Mouse (Mus musculus) adrenal gland, postnatal 25 days (tissue): ENCODE measurements at regions not wholly inside any gene's neighbourhood (a gene's known extent, or its start where the extent isn't known, plus 50 kb on each side); places are given as distances from the start of the nearest gene placed in this dataset.
A peak's percentile ranks its signal among the peaks of the same experiment; 100 is the strongest.
"Not testable (repeated sequence)": the region's sequence is repeated elsewhere in the genome, so short reads cannot be mapped to it uniquely, and the experiment has no call there.

Source experiments
- DNase-seq: peaks from one replicate; pipeline ENCODE4 v3.0.0; 2021; ENCODE audit warnings: mixed read lengths

DNA sequence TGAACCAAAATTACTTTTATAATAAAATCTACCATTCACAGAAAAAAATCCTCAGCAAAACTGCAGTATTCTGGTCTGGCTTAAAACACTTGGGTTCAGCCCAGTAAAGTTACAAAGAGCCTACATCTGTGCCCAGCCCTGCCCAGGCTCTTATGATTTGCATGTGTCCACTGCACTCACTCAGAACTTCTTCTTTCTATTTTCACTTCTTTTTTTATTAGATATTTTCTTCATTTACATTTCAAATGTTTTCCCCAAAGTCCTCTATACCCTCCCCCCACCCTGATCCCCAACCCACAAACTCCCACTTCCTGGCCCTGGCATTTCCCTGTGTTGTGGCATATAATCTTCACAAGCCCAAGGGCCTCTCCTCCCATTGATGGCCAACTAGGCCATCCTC is 1442.4 kb upstream of the Tacstd2 start:
- DNase-seq: no peak

DNA sequence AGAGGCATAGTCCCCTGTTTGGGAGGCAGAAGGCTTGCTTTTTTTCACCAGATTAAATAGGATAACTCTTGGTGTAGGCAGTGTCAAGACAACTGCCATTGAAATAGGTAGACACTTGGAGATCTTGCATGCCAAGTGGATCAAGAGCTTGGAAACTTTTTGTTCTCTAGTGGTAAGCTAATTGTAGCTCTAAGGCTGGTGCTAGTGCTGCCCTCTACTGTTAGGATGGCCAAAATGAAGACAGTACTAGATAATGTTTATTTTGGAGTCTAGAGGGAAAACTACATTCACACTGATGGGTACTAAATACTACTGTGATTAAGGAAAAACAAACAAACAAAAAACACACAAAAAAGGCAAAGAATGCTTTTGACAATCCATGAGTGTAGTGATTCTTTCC is 1428.4 kb upstream of the Tacstd2 start:
- DNase-seq: no peak

DNA sequence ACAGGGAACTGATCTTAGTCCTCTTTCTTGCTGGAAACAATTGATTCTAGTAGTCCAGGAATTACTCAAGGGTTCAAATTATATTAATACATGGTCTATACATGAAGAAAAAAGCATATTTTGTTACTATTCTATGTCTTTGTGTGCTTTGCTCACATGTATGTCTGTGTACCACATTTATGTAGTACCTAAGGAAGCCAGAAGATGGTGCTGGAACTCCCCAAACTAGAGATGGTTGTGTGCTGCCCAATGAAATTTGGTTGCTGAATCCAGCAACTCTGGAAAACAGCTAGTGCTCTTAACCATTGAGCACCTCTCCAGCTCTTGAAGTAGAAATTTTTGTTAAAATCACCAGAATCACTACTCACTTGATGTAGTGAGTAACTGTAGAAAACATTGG is 1402.5 kb upstream of the Tacstd2 start:
- not testable (repeated sequence) for DNase-seq

DNA sequence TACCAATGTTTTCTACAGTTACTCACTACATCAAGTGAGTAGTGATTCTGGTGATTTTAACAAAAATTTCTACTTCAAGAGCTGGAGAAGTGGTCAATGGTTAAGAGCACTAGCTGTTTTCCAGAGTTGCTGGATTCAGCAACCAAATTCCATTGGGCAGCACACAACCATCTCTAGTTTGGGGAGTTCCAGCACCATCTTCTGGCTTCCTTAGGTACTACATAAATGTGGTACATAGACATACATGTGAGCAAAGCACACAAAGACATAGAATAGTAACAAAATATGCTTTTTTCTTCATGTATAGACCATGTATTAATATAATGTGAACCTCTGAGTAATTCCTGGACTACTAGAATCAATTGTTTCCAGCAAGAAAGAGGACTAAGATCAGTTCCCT is 1396.3 kb upstream of the Tacstd2 start:
- DNase-seq: not testable (repeated sequence)

DNA sequence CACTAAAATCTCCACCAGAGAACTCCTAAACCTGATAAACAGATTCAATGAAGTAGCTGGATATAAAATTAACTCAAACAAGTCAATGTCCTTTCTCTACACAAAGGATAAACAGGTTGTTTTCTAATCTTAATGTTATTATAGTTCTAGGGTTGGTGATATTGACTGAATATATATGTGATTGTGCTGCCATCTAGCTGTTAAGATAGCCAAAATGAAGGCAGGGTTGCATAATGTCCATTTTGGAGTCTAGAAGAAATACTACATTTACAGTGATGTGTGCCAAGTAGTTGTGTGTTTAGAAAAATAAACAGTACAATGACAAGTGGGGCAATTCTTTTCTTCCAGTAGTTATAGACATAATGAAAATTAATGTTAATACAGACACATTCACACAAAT is 1379.9 kb upstream of the Tacstd2 start:
- no peak for DNase-seq

DNA sequence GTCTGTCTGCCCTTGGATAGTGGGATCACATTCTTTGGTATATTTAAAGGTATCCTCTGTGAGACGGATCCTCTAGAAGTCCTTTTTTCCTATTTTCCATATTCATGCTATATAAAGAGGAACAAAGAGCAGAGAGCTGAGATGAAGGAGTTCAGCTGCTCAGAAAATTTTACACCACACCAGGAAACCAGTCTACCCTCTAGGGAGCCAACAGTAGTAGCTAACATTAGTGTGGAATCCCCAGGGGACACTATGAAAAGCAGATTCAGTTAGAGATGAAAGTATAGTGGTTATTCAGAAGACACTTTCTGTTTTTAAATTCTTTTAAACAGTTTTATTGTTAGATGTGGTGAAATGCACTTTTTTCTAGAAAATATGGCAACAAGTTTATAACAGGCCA is 1348.5 kb upstream of the Tacstd2 start:
- DNase-seq: no peak

DNA sequence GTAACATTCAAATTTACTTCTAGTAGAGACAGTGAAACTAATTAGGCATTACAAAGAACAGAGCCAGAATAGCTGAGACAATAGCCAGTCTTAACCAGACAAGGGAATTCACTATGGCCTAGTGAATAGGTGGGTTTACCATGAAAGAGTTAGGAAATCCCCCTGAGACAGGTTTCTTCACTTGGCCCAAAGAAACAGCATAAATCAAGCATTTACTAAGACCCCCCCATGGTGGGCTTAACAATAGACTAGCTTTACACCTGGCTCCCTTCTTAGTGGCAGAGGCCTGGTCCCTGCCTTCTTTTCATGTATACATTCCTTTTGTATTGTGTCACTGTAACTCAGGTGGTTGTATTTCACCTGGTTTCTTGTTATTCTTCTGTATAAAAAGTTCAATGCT is 1317.2 kb upstream of the Tacstd2 start:
- DNase-seq: not testable (repeated sequence)

DNA sequence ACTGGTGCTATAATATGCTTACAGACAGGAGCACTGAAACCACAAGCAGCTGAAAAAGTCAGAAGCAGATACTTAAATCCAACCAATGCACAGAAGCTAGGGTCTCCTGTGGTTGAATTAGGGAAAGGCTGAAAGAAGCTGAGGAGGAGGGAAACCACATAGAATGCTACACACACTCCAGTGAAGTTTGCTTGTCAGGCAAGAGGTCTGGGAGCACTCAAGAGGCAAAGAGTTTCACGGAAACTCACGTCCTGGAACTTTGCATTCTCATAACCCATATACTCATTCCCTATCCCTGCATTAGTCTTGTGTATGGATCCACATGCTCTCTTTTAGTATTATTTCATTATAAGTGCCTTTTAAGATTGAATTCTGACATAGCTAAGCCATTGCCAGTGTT is 1316.7 kb upstream of the Tacstd2 start:
- DNase-seq: no peak

DNA sequence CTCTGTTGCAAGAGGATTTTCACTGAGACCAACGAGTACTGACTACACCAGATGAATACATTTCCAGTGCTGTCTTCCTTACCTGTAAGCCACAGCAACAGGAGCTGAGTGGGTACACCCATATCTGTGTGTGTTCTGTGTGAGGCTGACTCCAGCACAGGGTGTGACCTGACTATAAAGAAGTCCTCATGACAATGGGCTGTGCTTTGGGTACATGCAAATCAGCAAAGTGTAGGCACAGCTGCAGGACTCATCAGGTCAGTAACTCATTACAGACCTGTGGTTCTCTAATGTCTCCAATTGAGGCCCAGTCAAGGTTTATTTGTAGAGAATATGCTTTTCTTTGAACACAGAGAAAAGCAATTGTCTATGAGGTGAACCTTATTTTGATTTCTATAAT is 1299.6 kb upstream of the Tacstd2 start:
- DNase-seq: no peak

DNA sequence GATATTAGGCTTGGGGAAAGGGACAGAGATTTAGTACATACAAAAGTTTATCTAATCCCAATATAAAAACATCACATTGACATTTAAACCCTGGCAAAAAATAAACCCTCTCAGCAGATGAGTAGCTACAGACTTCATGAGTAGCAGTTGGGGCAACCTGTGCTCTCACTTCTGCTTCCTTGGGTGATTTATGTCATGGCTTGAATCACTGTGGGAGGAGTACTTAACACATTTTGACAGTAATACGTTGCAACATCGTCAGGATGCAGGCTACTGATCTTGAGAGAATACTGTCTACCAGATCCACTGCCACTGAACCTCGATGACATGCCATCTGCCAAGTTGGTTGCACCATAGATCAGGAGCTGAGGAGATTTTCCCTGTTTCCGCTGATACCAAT is 1299.0 kb upstream of the Tacstd2 start:
- no peak for DNase-seq

DNA sequence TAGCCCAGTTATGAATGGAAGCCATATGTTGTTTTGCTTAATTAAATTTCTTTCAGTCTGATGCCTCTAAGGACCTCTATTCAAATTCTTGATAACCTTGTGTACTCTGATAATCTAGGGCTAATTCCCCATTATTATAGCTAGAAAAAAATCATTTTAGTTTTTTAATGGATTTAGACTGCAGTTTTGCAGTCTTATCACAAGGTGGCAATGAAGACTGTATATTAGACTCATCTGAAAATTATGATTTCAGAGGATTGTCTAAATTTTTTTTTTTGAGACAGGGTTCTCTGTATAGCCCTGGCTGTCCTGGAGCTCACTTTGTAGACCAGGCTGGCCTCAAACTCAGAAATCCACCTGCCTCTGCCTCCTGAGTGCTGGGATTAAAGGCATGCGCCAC is 1292.9 kb upstream of the Tacstd2 start:
- DNase-seq: not testable (repeated sequence)

DNA sequence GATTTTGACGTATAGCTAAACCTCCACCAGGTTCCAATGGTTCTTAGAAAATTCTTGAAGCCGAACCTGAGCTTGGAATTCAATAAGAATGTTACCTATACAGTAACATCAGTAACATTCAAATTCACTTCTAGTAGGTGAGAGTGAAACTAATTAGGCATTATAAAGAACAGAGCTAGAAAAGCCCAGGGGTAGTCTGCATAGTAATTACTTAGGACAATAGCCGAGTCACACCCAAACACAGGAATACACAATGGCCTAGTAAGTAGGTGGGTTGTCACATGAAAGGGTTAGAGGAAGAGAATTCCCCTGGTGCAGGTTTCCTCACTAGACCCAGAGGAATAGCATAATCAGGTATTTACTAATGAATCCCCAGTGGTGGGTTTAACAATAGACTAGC is 1277.8 kb upstream of the Tacstd2 start:
- no peak for DNase-seq

DNA sequence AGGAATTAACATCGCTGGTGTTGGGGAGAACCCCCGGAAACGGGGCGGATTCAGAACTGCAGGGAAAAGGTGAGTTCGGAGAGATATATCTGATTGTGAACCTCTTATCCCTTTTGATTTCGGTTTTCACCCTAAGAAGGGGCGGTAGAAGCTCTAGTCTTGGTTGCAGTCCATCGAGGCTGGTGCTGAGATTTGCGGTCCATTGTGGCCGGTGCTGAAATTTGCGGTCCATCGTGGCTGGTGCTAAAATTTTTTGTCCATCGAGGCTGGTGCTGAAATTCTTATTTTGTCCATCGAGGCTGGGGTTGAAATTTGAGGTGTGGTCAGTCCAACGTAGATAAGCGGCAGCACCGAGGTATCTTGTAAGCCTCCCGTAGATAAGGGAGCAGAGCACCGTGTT is 1263.6 kb upstream of the Tacstd2 start:
- DNase-seq: not testable (repeated sequence)

DNA sequence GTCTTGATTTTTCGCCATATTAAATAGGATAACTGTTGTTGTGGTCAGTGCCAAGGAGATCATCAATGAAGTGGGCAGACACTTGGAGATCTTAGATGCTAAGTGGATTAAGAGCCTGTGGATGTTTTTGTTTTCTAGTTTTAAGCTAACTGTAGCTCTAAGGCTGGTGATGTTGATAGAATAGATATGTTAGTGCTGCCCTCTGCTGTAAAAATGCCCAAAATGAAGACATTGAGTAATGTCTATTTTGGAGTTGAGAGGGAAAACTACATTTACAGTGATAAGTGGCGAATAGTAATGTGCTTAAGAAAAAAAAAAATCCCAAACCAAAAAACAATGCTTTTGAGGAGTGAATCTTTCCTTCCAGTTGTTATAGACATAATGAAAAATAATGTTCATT is 1235.9 kb upstream of the Tacstd2 start:
- no peak for DNase-seq

DNA sequence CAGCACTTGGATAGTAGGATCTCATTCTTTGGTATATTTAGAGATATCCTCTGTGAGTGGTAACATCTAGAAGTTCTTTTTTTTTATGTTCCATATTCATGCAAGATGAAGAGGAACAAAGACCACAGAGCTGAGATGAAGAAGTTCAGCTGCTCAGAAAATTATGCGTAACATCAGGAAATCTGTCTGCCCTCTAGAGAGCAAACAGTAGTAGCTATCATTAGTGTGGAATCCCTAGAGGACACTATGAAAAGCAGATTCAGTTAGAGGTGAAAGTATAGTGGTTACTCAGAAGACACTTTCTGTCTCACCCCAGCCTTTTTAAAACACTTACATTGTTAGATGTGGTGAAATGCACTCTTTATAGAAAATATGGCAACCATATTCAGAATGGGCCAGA is 1214.9 kb upstream of the Tacstd2 start:
- no peak for DNase-seq

DNA sequence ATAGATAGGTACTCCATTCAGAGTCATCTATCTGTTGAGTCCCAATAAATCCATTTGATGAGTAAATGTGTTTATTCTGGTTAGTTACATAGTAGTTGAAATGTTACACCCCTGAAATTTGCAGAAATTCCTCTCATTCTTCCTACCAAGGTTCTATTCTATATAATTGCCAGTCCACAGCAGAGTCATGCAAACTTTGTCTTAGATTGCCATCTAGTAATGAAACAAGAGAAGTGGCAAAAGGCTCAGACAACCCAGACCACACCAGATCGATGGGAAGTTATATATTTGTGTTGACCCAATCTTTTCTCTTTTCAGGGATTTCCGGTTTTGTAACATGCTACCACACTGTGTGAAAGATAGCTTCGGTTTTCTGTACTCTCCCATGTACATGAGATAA is 1214.1 kb upstream of the Tacstd2 start:
- no peak for DNase-seq

DNA sequence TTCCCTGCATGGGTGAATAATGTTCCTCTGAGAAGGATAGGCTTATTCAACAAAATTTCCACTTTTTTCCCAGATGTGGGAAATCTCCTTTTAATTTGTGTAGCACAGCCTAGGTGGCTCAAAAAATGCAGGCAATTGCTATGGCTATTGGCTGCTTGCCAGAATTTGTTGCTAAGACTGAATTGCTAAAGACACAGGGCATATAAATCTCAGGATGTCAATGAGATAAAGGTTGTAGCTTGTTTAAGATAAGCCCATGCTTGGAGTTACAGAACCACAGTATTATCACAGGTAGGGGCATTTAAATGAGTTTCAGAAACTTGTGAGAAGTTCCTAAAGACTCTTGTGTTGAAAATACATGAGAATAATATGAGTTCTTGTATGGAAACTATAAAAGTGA is 1203.0 kb upstream of the Tacstd2 start:
- no peak for DNase-seq

DNA sequence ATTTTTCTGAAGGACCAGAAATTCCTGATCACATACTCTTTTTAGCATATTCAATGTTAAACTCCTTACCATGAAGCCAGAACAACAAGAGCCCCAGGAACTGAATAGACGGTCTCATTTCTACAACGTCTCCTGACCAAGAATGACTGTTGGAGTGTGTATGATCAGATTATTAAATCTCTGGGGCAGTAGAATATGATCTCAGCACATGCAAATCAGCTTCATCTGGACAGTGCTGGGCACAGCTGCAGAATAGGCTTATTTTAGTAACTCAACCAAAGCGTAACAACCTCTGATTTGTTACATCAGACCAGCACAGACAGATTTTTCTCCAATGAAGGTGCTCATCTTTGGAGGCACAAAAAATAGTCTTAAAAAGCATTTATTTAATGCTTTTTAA is 1201.1 kb upstream of the Tacstd2 start:
- DNase-seq: no peak

DNA sequence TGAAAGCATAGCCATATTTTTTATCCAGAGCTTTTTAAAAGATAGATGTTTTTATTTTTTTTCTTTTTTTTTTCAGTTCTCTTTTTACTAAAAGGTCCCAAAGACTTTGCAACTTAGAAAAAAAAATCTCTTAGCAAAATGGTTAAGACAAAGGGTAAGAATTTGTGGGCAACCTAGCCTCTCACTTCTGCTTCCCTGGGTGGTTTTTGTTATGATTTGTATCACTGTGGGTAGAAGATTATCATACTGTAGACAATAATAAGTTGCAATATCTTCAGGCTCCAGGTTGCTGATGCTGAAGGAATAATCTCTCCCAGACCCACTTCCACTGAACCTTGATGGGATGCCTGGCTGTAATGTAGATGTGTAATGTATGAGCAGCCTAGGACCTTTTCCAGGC is 1200.5 kb upstream of the Tacstd2 start:
- no peak for DNase-seq

DNA sequence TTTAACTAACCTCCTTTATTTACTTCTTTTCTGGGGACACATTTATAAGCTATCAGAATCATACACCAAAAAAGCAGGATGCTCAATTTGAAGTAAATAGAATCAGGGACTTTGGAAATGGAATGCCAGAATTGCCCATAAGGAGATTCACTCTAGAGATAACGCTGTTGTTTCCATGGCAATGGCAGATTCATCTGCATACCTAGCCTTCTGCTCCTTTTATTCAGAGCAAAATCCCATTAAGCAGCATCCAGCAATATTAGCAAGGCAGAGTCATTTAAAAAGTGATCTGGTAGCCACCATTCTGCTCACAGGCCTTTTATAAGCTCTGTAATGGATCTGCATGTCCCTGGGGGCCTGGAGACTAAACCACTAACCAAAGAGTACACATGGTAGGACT is 1175.5 kb upstream of the Tacstd2 start:
- not testable (repeated sequence) for DNase-seq

DNA sequence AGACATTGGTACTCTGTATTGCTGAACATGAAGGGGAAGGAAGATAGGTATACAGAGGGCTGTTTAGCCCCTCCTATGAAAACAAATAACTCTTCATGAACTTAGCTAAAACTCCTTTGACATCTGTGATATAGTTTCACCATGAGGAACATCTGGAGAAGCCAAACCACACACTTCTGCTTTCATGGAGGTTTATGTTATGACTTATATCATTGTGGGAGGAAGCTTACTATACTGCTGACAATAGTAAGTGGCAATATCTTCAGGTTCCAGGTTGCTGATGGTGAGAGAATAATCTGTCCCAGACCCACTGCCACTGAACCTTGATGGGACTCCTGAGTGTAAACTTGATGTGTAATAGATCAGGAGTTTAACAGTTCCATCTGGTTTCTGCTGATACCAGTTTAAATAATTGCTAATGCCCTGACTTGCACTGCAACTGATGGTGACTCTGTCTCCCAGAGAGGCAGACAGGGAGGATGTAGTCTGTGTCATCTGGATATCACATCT is 1168.8 kb upstream of the Tacstd2 start:
- DNase-seq: not testable (repeated sequence)

DNA sequence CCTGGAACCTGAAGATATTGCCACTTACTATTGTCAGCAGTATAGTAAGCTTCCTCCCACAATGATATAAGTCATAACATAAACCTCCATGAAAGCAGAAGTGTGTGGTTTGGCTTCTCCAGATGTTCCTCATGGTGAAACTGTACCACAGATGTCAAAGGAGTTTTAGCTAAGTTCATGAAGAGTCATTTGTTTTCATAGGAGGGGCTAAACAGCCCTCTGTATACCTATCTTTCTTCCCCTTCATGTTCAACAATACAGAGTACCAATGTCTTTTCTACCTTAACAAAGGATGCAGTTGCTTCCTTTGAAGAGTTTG is 1145.2 kb upstream of the Tacstd2 start:
- DNase-seq: not testable (repeated sequence)

DNA sequence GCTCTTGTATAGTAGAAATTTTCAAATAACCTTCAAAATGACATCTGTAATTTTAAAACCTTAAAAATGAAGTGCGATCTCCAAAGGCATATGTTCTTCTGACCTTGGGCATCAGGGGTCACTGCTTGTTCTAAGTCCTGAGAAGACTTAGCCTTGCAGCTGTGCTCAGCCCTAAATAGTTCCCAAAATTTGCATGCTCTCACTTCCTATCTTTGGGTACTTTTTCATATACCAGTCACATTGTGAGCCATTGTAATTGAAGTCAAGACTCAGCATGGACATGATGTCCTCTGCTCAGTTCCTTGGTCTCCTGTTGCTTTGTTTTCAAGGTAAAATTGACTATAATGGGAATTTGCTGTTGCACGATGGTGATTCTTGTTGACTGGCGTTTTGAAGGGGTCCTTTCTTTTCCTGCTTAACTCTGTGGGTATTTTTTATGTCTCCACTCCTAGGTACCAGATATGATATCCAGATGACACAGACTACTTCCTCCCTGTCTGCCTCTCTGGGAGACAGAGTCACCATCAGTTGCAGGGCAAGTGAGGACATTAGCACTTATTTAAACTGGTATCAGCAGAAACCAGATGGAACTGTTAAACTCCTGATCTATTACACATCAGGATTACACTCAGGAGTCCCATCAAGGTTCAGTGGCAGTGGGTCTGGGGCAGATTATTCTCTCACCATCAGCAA is 1144.6 kb upstream of the Tacstd2 start:
- DNase-seq: no peak

DNA sequence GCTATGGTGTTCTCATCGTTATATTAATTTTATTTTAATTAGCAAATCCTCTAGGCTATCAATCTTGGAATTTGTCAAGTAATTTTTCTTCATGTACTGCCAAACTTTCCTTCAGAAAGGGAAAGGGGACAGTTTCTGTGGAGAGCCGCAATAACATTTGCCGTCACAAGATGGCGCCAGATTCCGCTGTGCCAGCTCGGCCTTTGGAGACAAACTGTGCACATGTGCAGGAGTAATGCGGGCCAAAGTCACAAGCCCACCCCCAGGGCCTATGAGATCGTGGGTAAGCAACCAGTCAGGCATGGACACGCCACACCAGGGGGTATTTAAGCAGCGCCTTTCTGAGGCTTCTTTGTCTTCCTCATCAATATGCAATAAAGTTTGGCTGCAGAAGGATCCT is 1132.8 kb upstream of the Tacstd2 start:
- DNase-seq: peak; percentile 11

DNA sequence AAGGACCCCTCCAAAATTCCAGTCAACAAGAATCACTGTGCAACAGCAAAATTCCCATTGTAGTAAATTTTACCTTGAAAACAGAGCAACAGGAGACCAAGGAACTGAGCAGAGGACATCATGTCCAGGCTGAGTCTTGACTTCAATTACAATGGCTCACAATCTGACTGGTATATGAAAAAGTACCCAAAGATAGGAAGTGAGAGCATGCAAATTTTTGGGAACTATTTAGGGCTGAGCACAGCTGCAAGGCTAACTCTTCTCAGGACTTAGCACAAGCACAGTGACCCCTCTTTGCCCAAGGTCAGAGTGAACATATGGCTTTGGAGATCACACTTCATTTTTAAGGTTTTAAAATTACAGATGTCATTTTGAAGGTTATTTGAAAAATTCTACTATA is 1096.7 kb upstream of the Tacstd2 start:
- not testable (repeated sequence) for DNase-seq
